Mouse (Mus musculus): ENCODE data around the gene Sfxn3.

DNA sequence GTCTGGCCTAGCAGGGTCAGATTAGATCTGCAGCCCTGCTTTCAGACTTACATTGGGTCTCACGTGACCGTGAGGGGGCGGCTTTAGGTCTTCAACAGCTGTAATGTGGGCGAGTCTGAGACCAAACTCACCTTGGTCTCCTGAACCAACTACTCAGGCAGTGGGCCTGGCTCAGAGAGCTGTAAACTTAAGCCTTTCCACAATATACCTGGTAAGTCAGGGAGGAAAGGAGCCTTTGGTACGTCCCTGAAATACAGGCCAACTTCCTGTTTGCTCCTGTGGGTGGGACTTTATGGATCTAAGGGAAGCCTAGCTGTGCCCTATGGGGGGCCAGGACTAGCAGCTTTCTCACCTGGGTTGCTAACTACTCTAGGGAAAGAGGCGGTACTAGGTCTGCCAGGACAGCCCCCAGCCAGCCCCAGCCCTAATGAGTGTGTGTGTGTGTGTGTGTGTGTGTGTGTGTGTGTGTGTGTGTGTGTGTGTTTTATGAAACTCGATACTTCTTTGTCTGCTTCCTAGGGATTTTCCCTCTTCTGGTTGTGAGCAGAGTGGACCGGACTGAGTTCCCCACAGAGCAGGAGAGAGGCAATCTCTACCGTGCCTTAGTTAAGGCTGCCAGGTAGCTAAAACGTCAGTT, 32.9 kb upstream of the Sfxn3 start, which contains the start of gene Lzts2:
- TF ChIP-seq CTCF (IDR thresholded peaks at IDR 0.05; ENCODE audit: low read depth) (no peak), EP300 (IDR thresholded peaks at IDR 0.05; ENCODE audit: low read depth) (no peak)
